Mouse (Mus musculus): ENCODE measurements around the gene Ly86. TPM values are rescaled to one million over a fixed set of nuclear protein-coding genes. Genes with fewer than 3 reads are reported as not detected.

Gene Ly86
- polyA plus RNA-seq, 1 experiment, result not detected

GRCm38 (mm10) chr13:37451471-37451870 is 106.5 kb downstream of the Ly86 start:
- Histone ChIP-seq H3K4me3 (replicated peaks) (no peak overlapping the region), H3K36me3 (replicated peaks; ENCODE audit: low read length) (no peaks in the 10 kb centered on the region), H3K9me3 (peaks cover 12% of the 10 kb centered on the region), H3K27me3 (replicated peaks) (no peaks in the 10 kb centered on the region), H3K4me1 (peaks cover 56% of the 10 kb centered on the region)
- TF ChIP-seq GATA1 (IDR thresholded peaks at IDR 0.05; ENCODE audit: borderline replicate concordance, low read length) (no peak), FLI1 (IDR thresholded peaks at IDR 0.05; ENCODE audit: low read length) (no peak)

GRCm38 (mm10) chr13:37452022-37452941 is 107.3 kb downstream of the Ly86 start:
- no peak for TF ChIP-seq FLI1 (IDR thresholded peaks at IDR 0.05; ENCODE audit: low read length)
- H3K27me3 ChIP-seq (replicated peaks), result no peaks in the 10 kb centered on the region
- no peaks in the 10 kb centered on the region for H3K36me3 ChIP-seq (replicated peaks; ENCODE audit: low read length)
- peaks cover 12% of the 10 kb centered on the region for H3K9me3 ChIP-seq
- peak overlapping the region; percentile 89 for H3K4me3 ChIP-seq (replicated peaks)
- H3K4me1 ChIP-seq, result peaks cover 62% of the 10 kb centered on the region

- TF ChIP-seq GATA1 (IDR thresholded peaks at IDR 0.05; ENCODE audit: borderline replicate concordance, low read length), result no peak
- no peak for TF ChIP-seq FLI1 (IDR thresholded peaks at IDR 0.05; ENCODE audit: low read length)
- H3K9me3 ChIP-seq, result peaks cover 12% of the 10 kb centered on the region
- H3K4me1 ChIP-seq, result peaks cover 65% of the 10 kb centered on the region
- H3K36me3 ChIP-seq (replicated peaks; ENCODE audit: low read length), result no peaks in the 10 kb centered on the region
- H3K27me3 ChIP-seq (replicated peaks), result no peaks in the 10 kb centered on the region
- peak overlapping the region; percentile 89 for H3K4me3 ChIP-seq (replicated peaks)
These were observed 108.2 kb downstream of the Ly86 start for GRCm38 (mm10) chr13:37453203-37453602.

DNA sequence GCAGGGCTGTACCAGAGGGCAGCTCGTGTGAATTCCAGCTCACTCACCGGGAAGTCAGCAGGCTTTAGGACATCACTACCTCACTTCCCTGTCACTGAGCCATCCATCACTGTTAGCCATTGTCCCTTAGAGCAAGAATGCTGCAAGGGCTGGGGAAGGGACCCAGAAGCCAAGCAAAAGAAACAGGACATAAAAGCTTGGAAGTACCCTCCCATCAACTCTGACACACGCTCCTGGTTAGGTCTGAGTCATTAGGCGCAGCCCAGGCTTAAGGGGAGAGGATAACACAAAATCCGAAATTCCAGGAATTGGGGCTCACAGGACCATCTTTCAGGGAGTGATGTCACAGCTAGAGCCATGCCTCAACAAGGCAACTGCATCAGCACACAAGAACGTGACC is 109.3 kb downstream of the Ly86 start:
- no peak for TF ChIP-seq GATA1 (IDR thresholded peaks at IDR 0.05; ENCODE audit: borderline replicate concordance, low read length)
- TF ChIP-seq FLI1 (IDR thresholded peaks at IDR 0.05; ENCODE audit: low read length), result no peak
- Histone ChIP-seq H3K9me3 (peaks cover 4% of the 10 kb centered on the region), H3K4me3 (replicated peaks) (no peak overlapping the region), H3K27me3 (replicated peaks) (no peaks in the 10 kb centered on the region), H3K4me1 (peaks cover 65% of the 10 kb centered on the region), H3K36me3 (replicated peaks; ENCODE audit: low read length) (no peaks in the 10 kb centered on the region)

DNA sequence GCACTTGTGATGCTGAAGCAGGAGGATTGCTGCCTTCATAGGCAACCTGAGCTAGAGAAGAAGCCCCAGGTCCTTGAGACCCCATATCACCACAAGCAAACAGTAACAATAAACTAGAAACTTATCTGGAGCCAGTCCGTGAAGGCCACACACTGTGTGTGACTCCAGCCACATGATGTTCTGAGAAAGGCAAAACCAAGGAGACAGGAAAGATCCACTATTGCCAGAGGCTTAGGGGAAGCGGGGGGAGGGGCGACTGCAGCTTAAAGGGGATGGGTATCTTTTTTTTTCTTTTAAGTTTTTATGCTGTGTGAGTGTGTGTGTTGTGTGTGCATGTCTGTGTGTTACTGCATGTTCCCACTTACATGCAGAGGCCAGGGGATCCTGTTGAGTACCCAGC is 110.6 kb downstream of the Ly86 start:
- Histone ChIP-seq H3K27me3 (replicated peaks) (no peaks in the 10 kb centered on the region), H3K4me3 (replicated peaks) (no peak overlapping the region), H3K9me3 (no peaks in the 10 kb centered on the region), H3K4me1 (peaks cover 66% of the 10 kb centered on the region), H3K36me3 (replicated peaks; ENCODE audit: low read length) (no peaks in the 10 kb centered on the region)
- TF ChIP-seq FLI1 (IDR thresholded peaks at IDR 0.05; ENCODE audit: low read length), result no peak
- TF ChIP-seq GATA1 (IDR thresholded peaks at IDR 0.05; ENCODE audit: borderline replicate concordance, low read length), result no peak

DNA sequence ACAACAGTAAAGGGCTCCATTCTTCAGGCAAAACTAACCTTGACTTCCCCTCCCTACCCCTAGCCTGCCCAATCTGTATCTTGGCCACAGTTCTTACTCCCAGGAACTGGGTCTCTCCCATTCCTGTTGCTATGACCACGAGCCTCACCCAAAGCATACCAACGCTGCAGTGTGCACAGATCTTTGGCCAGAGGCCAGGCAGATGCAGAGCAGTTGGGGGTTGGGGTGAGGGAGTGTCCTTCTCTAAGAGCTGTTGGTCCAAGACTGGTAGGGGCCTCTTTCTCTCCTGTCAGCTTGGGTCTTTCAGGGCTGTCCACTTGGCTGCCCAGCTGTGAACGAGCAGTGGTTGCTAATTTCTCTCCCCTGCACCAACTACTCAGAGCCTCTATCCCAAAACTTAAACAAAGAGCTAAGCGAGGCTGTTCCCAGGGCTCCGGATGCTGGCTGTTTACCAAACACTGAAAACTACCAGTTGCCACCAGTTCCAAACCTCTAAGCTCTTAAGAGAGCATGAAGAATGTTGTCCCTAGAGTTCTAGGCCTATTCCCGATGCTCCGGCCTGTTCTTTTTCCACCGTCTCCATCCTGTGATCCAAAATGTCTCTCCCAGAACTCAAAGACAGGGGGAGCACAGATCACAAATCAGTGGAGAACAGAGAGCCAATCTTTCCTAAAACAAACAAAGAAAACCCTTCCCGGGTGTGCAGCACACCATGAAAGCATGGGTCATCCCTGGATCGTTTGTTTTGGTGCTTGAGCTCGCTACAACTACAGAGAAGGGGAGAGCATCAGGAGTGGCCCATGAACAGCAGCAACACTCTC is 112.2 kb downstream of the Ly86 start:
- H3K4me1 ChIP-seq, result peaks cover 70% of the 10 kb centered on the region
- peaks cover 5% of the 10 kb centered on the region; the same call in 1 of the 2 replicates for H3K9me3 ChIP-seq
- no peak overlapping the region for H3K4me3 ChIP-seq (replicated peaks)
- H3K27me3 ChIP-seq (replicated peaks), result no peaks in the 10 kb centered on the region
- TF ChIP-seq FLI1 (IDR thresholded peaks at IDR 0.05; ENCODE audit: low read length) (no peak), GATA1 (IDR thresholded peaks at IDR 0.05; ENCODE audit: borderline replicate concordance, low read length) (no peak)
- H3K36me3 ChIP-seq (replicated peaks; ENCODE audit: low read length), result peaks cover 5% of the 10 kb centered on the region

DNA sequence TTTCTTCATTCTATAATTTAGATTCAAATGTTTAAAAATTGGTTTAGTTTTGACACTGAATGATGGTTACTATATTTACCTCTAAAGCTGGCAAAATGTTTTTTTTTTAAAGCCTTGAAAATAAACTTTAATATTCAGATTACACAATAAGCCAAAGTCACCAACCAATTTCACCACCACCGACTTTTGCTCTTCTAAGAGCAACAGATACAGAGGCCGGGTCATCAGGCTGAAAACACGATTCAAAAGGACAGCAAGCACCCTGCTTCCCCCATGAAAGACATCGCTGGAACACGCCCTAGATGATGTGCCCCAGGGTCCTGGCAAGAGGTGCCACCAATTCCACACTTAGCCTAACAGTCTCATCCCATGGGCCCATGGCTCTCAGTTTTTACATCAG is 113.5 kb downstream of the Ly86 start:
- no peak overlapping the region for H3K4me3 ChIP-seq (replicated peaks)
- peaks cover 63% of the 10 kb centered on the region for H3K4me1 ChIP-seq
- TF ChIP-seq GATA1 (IDR thresholded peaks at IDR 0.05; ENCODE audit: borderline replicate concordance, low read length), result no peak
- TF ChIP-seq FLI1 (IDR thresholded peaks at IDR 0.05; ENCODE audit: low read length), result no peak
- peaks cover 5% of the 10 kb centered on the region; the same call in 1 of the 2 replicates for H3K9me3 ChIP-seq
- H3K27me3 ChIP-seq (replicated peaks), result no peaks in the 10 kb centered on the region
- peaks cover 5% of the 10 kb centered on the region for H3K36me3 ChIP-seq (replicated peaks; ENCODE audit: low read length)

DNA sequence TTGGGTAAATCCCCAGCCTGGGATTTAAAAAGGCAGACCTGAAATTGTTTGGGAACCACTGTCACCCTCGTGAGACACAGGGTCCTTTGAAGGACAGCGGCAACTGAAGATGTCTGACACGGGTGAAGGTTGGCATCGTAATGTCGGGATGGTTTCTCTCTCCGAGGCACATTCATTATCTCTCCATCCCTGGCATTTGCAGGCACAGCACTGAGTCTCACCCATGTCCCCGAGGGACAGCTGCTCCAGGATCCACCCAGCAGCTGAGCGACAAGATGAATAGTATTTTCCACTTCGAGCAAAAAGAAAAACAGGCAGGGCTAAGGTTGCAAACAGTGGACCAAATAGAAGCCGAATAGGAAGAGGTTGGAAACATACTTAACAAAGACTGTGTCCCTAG is 114.0 kb downstream of the Ly86 start:
- peaks cover 5% of the 10 kb centered on the region; the same call in 1 of the 2 replicates for H3K9me3 ChIP-seq
- H3K4me3 ChIP-seq (replicated peaks), result no peak overlapping the region
- H3K27me3 ChIP-seq (replicated peaks), result no peaks in the 10 kb centered on the region
- peaks cover 59% of the 10 kb centered on the region for H3K4me1 ChIP-seq
- TF ChIP-seq GATA1 (IDR thresholded peaks at IDR 0.05; ENCODE audit: borderline replicate concordance, low read length) (no peak), FLI1 (IDR thresholded peaks at IDR 0.05; ENCODE audit: low read length) (no peak)
- H3K36me3 ChIP-seq (replicated peaks; ENCODE audit: low read length), result peaks cover 5% of the 10 kb centered on the region

DNA sequence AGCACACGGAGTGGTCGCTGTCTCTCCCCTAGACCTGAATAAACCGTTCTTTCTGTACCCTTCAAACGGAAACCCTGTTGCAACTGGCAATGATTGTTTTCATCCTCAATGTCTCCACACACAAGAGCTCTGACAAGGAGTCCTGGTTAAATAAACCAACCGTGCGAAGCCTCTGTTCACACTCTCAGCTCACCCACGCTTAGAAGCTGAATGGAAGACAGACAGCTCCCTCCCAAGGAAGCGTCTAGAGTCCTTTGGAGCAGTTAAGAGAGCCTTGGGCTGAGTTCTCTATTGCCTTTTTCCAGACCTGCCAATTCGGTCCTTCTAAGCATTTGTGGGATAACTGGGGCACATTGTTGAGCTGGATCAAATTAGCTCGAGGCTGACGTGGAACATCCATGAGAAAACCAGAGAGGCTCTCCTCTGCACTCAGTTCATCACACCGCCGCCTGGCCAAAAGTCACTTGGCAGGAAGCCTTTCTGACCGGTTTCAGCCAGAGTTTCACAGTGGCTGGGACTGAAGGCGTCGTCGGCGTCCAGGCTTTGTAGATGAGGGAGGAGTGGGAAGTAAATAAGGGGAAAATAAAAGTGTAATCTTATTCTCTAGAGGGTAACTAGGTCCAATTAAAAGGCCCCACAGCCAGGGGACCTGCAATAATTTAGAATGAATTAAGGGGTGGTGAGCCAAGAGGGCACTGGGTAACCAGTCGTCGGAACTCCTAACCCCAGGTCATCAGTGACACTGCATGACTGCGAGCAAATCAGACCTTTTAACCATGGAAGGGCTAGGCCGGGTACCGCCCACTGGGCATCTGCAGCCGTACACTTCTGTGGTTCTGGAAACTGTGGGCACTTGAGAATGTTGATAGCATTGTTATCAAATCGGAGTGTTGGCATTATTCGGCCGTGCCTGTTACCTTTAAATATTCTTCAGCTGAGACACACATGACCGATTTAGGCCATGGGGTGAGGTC is 115.2 kb downstream of the Ly86 start:
- H3K9me3 ChIP-seq, result peaks cover 5% of the 10 kb centered on the region; the same call in 1 of the 2 replicates
- H3K4me1 ChIP-seq, result peaks cover 50% of the 10 kb centered on the region
- H3K4me3 ChIP-seq (replicated peaks), result no peak overlapping the region
- H3K27me3 ChIP-seq (replicated peaks), result no peaks in the 10 kb centered on the region
- no peak for TF ChIP-seq GATA1 (IDR thresholded peaks at IDR 0.05; ENCODE audit: borderline replicate concordance, low read length)
- TF ChIP-seq FLI1 (IDR thresholded peaks at IDR 0.05; ENCODE audit: low read length), result no peak
- H3K36me3 ChIP-seq (replicated peaks; ENCODE audit: low read length), result peaks cover 5% of the 10 kb centered on the region

All from megakaryocyte, embryonic 14.5 days (primary cell).